Mouse (Mus musculus): ENCODE results near the gene Kin. TPM values are rescaled to one million over a fixed set of nuclear protein-coding genes. Genes with fewer than 3 reads are reported as not detected.

Kin gene
- total RNA-seq, 2 experiments from 2014 or later: 16.5 to 20.0 TPM

GRCm38 (mm10) chr2:10108535-10109189 is 28.3 kb downstream of the Kin start:
- DNase-seq: no peak

- DNase-seq: no peak
Measured at GRCm38 (mm10) chr2:10118751-10119150, 38.4 kb downstream of the Kin start.

DNA sequence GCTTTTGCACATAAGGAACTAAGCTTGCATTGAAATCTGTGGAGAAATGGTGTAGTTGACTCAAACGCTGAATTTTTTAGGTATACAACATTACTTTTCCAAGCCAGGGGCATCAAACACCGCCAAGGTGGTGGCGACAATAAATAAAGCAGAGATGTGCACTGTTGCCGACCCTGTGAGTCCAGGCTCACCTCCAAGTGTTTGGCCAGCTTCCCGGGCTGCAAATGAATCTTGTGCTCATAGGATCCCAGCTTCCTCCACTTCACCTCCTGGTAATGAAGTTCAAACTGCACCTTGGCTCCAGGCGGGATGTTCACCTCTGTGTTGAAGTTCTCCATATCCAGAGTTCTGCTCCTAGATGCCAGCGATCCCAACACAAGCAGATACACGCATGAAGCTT is 38.9 kb downstream of the Kin start:
- DNase-seq: no peak

DNA sequence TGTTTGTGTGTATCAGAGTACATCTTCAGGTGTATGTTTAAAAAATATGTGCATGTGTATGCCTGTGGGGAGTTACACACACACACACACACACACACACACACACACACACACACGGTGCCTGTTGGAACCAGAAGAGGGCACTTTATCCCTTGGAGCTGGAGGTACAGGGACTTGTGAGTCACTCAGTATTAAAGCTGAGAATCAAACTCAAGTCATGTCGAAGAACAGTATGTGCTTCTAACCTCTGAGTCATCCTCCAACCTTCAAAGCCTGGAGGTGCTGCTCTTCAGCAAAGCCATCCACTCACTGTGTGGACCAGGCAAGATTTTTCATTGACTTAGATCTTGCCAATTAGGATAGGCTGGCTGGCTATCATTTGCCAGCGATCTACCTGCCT is 41.4 kb downstream of the Kin start:
- peak; percentile 24 for DNase-seq

DNA sequence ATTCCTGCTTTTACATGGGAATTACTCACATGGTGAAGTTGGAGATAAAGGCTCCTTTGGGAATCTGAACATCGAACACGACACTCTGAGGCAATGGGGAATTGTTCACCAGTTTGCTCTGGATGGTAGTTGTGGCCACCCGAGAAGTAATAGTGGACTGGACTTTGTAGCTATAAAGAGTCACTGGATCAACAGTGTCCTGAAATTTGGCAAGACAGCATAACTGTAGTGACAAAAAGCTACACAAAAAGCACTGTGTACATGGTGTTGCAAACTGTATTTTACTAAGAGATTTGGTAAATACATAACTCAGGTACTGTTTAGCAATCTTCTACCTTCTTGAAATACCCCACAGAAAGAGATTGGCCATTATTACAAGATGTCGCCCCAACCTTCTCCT is 45.7 kb downstream of the Kin start:
- DNase-seq: no peak

DNA sequence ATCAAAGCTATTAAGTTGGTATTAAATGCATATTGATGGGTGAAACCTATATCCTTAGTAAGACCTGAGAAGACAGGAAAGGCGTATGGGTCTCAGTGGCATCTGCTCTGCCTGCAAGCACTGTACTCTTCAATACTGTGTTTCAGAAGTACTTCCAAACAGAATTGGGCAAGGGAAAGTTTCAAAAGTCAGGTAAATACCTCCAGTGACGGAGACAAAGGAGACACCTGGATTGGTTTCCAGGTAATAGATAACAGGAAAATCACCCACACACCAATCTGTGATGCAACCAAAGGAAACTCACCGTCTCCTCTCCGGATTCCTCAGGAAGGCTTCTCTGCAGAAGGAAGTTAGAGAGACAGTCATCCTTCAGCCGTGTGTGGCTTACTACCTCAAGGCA is 47.1 kb downstream of the Kin start:
- DNase-seq: no peak

DNA sequence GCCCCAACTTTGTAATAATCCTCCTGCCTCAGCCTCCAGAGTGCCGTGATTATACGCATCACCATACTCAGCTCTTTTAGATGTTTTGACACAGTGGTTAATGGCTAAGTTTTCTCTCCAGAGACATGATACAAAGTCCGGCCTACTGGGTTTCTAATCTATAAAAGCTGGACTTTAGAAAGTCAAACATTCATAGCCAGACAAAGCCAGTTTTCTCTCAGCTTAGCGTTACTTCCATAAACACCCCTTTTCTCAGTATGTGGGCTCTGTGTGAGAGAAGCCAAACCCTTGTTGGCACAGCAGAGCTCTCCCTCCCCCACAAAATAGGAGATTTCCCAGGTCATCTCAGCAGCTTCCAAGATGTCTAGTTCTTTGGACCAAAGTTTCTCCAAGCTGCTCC is 48.2 kb downstream of the Kin start:
- DNase-seq: no peak

- DNase-seq: no peak
Measured at GRCm38 (mm10) chr2:10130341-10130990, 50.1 kb downstream of the Kin start.

GRCm38 (mm10) chr2:10131296-10131695 is 50.9 kb downstream of the Kin start, which contains the start of gene Itih2:
TSS of gene Itih2 (minus strand) at chr2:10131396.
- no peak for DNase-seq

- DNase-seq: no peak
Measured at GRCm38 (mm10) chr2:10132128-10132527, 51.7 kb downstream of the Kin start.

GRCm38 (mm10) chr2:10133941-10134340 is 53.5 kb downstream of the Kin start:
- no peak for DNase-seq

DNA sequence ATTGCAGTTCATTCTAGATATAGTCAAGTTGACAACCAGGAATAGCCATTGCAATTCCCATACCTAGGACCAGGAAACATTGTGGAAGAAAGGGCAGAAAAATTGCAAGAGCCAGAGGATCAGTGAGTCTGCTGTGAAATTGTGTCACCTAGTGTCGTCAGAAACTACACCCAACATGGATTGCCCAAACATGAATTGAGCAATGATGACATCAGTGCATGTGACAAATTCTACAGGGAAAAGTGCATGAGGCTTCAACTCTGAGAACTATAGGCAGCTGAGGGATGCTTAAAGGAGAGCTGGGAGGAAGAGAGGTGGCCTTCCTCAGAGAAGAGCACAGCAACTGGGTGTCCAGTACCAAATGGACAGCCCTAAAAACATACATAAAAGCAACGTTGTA is 56.9 kb downstream of the Kin start:
- DNase-seq: no peak

DNA sequence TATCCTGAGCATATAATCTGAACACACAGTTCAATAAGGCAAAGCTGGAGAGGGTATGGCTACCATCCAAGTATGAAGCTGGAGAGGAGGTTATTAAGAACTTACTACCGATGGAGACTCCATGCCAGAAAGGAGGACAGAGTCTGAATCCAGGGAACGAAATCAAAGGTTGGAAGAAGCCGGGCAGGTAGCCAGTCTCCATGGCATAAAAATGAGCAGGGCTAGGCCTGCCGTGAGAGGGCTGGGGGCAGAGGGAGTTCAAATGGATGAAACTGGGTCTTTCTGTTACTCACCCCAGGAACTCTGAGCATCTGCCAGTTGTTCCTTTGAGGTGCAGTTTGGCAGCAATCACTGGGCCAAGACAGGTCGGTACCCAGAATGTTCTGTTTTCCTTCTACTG is 60.1 kb downstream of the Kin start:
- DNase-seq: no peak

Other genes with a start within 250 kb of the Kin start
- 1 to 10 TPM; 1.1 to 2.1 TPM for gene 4930412O13Rik, start 199.3 kb upstream of the Kin start, total RNA-seq (2021)
- not detected for gene 9230102O04Rik, start 191.1 kb upstream of the Kin start, total RNA-seq (2021)
- gene Gata3, start 190.6 kb upstream of the Kin start, total RNA-seq (2021): 10 to 100 TPM; 12.3 to 14.8 TPM
- 10 to 100 TPM in 1 of 2 experiments, 1 to 10 TPM in 1; 9.6 to 10.6 TPM for gene Taf3, start 32.0 kb upstream of the Kin start, total RNA-seq (2021)
- gene Atp5c1, start 83 bp upstream of the Kin start, total RNA-seq (2021): 100 to 1,000 TPM; 597 to 695 TPM
- 100 to 1,000 TPM; 190 to 443 TPM for gene Itih2, start 50.8 kb downstream of the Kin start, total RNA-seq (2021)
- 10 to 100 TPM; 43.5 to 46.6 TPM for gene Itih5, start 73.0 kb downstream of the Kin start, total RNA-seq (2021)

All from adrenal gland, postnatal 10 days (tissue).